Mouse (Mus musculus) right cerebral cortex, postnatal 14 days (tissue): Measurements from ENCODE around the gene Sh3bgrl2.
A peak's percentile ranks its signal among the peaks of the same experiment; 100 is the strongest.

Experiments
- DNase-seq: peaks from one replicate; pipeline ENCODE4 v3.0.0; 2022

The Sh3bgrl2 gene

GRCm38 (mm10) chr9:83562889-83563288 is 14.8 kb downstream of the Sh3bgrl2 start:
- no peak for DNase-seq

- no peak for DNase-seq
Measured at GRCm38 (mm10) chr9:83563808-83564549, 15.9 kb downstream of the Sh3bgrl2 start.

DNA sequence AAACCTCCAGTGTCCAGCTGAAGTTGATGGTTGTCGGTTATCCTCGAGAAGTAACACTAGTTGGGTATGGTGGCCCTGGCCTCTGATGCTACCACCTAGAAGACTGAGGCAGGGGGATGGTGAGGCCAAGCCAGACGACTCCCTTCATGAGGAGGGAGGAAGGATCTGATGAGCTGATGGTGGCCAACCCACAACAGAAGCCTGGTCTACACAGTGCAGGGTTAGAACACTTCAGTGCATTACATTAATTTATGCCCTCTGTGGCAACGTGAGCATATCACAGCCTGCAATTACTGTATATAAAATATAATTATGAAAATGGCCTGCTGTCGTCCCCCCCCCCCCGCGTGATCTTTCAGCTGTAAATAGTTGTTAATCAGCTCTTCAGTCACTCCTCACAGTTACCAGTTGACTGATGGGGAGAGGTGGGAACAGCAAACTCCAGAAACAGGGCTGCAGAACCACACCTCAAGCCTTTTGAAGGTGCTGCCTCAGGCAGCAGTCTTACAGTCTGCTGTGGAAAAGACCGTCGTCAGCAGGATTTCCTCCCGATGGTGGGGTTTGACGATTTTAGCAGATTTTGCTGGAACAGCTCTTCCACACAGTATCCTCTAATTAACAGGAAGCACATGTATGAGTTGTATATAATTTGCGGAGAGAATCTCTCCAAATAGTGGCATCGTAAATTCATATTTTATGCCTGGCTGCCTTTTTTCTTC is 17.0 kb downstream of the Sh3bgrl2 start:
- DNase-seq, result no peak

GRCm38 (mm10) chr9:83566141-83566540 is 18.0 kb downstream of the Sh3bgrl2 start:
- DNase-seq, result no peak

GRCm38 (mm10) chr9:83568125-83568524 is 20.0 kb downstream of the Sh3bgrl2 start:
- no peak for DNase-seq

DNA sequence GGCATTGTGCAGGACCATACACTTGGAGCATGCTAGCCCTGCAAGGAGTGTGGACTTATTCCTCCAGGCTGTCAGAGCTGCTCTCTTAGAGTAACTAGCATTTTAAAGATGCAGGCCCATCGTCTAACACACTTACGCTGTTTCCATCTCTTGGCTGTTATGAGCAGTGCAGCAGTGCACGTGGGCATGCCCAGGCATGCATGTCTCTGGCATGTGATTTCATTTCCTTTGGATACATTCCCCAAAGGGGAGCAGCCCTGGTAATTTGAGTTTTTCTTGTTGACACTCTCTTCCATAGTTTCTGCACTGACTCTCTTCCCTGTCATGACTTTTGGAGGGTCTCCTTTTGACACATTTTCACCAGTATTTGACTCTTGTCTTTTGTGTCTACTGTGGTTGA is 20.8 kb downstream of the Sh3bgrl2 start:
- DNase-seq, result no peak

DNA sequence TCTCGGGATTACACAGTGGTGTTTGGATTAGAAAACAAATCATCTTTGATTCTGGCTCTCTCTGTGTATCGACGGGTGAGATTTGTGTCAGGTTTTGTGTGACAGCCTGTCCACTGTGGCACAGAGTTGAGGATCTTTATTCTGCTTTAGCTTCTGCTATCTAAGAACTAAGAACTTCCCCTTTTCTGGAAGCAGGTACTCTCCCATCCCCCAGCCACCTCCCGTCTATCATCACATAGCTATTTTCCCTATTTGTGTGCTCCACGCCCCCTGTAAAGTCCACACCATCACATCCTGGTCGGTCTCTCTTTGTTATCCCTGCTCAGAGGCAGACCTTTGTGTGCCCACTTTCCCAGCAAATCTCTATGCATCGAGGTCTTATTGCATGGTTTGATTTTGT is 21.8 kb downstream of the Sh3bgrl2 start:
- DNase-seq, result no peak

DNA sequence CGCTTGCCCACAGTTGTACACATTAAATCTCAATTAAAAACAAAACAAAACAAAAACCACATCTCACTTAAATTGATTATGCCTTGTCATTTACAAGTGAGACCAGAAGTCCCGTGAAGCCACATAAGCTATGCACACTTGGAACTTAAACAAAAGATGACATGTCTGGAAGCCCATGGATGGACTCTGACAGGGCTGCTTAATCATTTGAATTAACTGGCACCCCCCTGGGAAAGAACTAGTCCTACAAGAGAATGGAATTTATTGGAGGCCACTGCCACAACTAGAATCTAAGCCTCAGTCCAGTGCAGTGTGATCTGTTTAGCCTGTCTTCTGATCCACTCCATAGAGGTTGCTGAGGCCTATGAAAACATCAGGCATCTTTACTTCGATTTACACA is 23.2 kb downstream of the Sh3bgrl2 start:
- no peak for DNase-seq

GRCm38 (mm10) chr9:83572326-83572725 is 24.2 kb downstream of the Sh3bgrl2 start:
- DNase-seq, result no peak

- DNase-seq, result no peak
Measured at GRCm38 (mm10) chr9:83572870-83573269, 24.7 kb downstream of the Sh3bgrl2 start.

- DNase-seq, result no peak
Measured at GRCm38 (mm10) chr9:83573588-83573987, 25.5 kb downstream of the Sh3bgrl2 start.

- DNase-seq, result no peak
Measured at GRCm38 (mm10) chr9:83575403-83575802, 27.3 kb downstream of the Sh3bgrl2 start.

DNA sequence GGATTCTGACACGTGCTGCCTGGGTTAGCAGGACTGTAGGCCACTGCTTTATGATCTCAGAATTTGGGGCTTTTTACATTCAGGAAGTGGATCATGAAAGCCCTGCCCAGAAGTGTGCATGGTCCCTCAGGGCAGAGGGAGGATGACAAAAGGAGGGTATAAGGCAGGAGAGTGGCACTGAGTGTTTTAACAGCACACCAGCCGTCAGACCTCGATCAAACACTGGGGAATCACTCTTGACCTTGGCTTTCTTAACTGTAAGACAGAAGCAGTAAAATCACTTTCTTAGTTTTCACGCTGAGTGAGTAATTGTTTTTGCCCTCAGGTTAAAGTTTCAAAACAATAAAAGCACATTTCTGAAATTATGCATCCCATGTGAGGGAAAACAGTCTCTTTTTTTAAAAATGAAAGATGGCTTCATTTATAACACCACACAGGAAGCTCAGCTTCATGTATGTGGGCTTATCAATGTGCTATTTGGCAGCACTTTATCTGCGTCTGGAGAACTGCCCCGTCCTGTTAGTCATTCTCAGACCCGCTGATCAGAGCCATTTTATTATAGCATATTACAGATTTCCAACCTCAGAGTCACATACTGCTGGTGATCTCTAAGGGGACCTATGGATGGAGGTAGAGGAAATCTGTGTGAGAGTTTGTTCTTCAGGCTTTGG is 28.0 kb downstream of the Sh3bgrl2 start:
- no peak for DNase-seq

GRCm38 (mm10) chr9:83576689-83577057 is 28.5 kb downstream of the Sh3bgrl2 start:
- peak; percentile 48 for DNase-seq

DNA sequence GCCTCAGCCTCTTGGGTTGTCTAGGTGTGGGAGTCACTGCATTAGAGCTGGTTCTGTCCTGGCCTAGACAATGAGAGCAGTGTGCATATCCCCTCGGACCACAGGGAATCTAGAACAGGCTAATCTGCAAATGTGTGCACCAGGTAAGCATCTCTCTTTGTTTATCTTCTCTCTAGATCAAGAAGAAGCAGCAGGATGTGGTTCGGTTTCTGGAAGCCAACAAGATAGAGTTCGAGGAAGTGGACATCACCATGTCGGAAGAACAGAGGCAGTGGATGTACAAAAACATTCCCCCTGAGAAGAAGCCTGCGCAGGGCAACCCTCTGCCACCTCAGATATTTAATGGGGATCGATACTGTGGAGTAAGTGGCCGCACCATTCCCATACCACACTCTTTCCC is 29.1 kb downstream of the Sh3bgrl2 start:
- DNase-seq, result no peak

- DNase-seq, result no peak
Measured at GRCm38 (mm10) chr9:83579049-83579448, 30.9 kb downstream of the Sh3bgrl2 start.

DNA sequence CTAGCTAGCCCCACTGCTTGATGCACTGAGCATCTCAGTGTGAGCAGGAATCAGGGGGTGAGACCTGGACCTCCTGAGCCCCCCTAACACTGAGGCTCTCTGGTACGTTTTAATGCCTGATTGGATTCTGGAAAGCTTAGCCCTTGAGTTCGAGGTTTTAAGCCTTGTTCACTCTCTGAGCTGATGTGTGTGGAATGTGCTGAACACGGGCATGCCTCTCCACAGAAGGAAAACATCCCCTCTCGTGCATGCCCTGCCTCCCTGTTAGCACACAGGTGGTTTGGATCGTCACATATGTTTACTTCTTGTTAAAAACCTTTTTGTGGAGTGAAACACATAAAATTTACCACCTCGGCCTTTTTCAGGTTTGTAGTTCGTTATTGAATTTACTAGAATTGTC is 34.6 kb downstream of the Sh3bgrl2 start:
- DNase-seq, result no peak

DNA sequence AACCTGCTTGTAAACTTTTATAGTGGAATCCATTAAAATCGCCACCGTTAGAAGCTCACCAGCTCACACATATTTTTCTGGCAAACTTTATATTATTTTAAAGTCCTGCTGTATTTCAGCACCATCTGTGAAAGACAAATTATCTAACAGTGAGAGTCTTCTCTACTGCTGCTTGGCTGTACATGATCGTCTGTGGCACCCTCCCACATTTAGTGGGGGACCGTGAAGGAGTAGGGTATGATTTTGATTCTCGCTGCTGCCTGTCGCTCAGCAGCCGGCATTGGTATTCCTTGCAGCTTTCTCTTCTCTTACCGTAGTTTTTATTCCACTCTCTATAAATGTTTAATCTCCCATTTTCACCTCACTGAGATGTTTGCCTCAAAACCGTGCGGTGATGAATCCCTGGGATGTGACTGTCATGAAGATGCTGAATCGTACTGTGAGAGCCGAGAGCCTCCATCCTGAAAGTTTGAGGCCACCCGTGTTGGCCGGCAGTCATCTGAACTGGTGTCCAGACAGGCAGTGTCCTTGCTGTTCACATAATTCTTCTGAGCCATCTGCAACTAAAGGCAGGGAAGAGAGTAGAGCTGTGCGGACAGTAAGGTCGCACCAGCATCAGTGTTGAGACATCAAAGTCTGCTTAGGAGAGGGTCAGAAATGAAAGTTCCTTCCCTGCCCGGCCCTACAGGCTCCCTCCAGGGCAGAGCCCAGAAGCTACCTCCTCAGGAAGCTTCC is 38.4 kb downstream of the Sh3bgrl2 start:
- DNase-seq, result no peak

DNA sequence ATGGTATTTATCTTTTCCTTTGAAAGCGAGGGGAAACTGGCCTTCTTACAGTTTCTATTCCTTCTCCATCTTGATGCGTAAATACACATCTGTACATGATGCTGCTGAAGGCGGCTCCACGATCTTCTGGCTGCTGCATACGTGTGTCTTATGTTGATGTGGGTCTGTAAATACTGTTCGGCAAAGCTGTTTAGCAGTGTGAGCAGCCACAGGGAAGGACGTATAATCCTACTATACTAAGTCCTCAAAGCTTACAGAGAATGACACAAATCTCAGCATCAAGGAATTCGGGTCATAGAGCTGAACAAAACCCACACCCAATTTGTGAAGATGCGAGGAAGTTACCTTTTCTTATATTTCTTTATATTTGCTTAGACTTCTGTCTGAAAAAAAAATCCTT is 39.0 kb downstream of the Sh3bgrl2 start:
- no peak for DNase-seq

DNA sequence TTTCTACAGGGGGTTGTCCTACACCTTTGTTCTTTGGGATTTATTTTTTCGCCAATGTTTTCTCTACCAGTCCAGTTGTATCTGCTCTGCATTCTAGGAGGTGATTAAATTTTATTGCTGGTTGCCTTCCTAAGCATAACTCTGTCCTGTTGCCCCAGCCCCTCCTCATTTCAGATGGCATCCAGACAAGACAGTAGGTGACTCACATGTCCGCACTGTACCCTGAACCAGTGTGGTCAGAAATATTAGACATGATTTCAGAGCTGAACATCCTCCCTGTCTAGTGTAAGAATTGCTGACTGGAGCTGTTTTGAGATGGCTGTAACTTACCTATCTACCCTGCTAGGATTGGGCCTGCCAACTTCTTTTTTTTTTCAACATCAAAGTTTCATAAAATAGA is 40.9 kb downstream of the Sh3bgrl2 start:
- DNase-seq, result no peak

- DNase-seq, result no peak
Measured at GRCm38 (mm10) chr9:83589680-83590467, 41.7 kb downstream of the Sh3bgrl2 start.

GRCm38 (mm10) chr9:83591848-83592456 is 43.8 kb downstream of the Sh3bgrl2 start:
- DNase-seq, result no peak
